Mouse (Mus musculus): ENCODE measurements around the gene Gnb2. TPM values are rescaled to one million over a fixed set of nuclear protein-coding genes. Genes with fewer than 3 reads are reported as not detected.

Gene Gnb2
- polyA plus RNA-seq, 1 experiment from 2014 or later = 165 TPM

GRCm38 (mm10) chr5:137512847-137513794 is 20.2 kb downstream of the Gnb2 start:
- ATAC-seq = no peak
- Histone ChIP-seq H3K9ac (replicated peaks) (no peak overlapping the region), H3K9me3 (ENCODE audit: low read length) (no peaks in the 10 kb centered on the region), H3K4me1 (ENCODE audit: insufficient read depth) (peaks cover 13% of the 10 kb centered on the region), H3K27ac (ENCODE audit: low read depth) (no peak overlapping the region), H3K4me2 (ENCODE audit: low read depth, low read length) (no peak overlapping the region), H3K4me3 (ENCODE audit: low read depth, low read length) (no peak overlapping the region), H3K36me3 (replicated peaks; ENCODE audit: insufficient read depth, low read length) (no peaks in the 10 kb centered on the region; the same call in 1 of the 2 replicates), H3K27me3 (ENCODE audit: insufficient read depth, low read length) (no peaks in the 10 kb centered on the region)
- TF ChIP-seq CTCF (IDR thresholded peaks at IDR 0.05; ENCODE audit: low read depth) = peak; percentile 72
- TF ChIP-seq EP300 (IDR thresholded peaks at IDR 0.05; ENCODE audit: low read depth) = no peak
- WGBS (ENCODE audit: insufficient replicate concordance) = 76% methylated on average over 11 of the region's 11 CpGs
- no peak for DNase-seq

- DNase-seq (no peak), ATAC-seq (no peak)
- no peaks in the 10 kb centered on the region for H3K36me3 ChIP-seq (replicated peaks; ENCODE audit: insufficient read depth, low read length)
- no peaks in the 10 kb centered on the region for H3K27me3 ChIP-seq (ENCODE audit: insufficient read depth, low read length)
- peaks cover 13% of the 10 kb centered on the region for H3K4me1 ChIP-seq (ENCODE audit: insufficient read depth)
- WGBS (ENCODE audit: insufficient replicate concordance) = 63% methylated on average over 3 of the region's 3 CpGs
- H3K27ac ChIP-seq (ENCODE audit: low read depth) = no peak overlapping the region
- H3K4me2 ChIP-seq (ENCODE audit: low read depth, low read length) = peak overlapping the region; percentile 90
- peak overlapping the region; percentile 90 for H3K4me3 ChIP-seq (ENCODE audit: low read depth, low read length)
- TF ChIP-seq EP300 (IDR thresholded peaks at IDR 0.05; ENCODE audit: low read depth) (no peak), CTCF (IDR thresholded peaks at IDR 0.05; ENCODE audit: low read depth) (no peak)
- H3K9ac ChIP-seq (replicated peaks) = no peak overlapping the region
- H3K9me3 ChIP-seq (ENCODE audit: low read length) = no peaks in the 10 kb centered on the region
Measured at GRCm38 (mm10) chr5:137511706-137512105, 21.6 kb downstream of the Gnb2 start.

GRCm38 (mm10) chr5:137510573-137511390 is 22.5 kb downstream of the Gnb2 start:
- Histone ChIP-seq H3K9me3 (ENCODE audit: low read length) (no peaks in the 10 kb centered on the region), H3K27me3 (ENCODE audit: insufficient read depth, low read length) (no peaks in the 10 kb centered on the region), H3K4me2 (ENCODE audit: low read depth, low read length) (peak overlapping the region; percentile 90), H3K36me3 (replicated peaks; ENCODE audit: insufficient read depth, low read length) (no peaks in the 10 kb centered on the region), H3K4me3 (ENCODE audit: low read depth, low read length) (peak overlapping the region; percentile 90), H3K4me1 (ENCODE audit: insufficient read depth) (peaks cover 13% of the 10 kb centered on the region), H3K27ac (ENCODE audit: low read depth) (peak overlapping the region; percentile 82), H3K9ac (replicated peaks) (peak overlapping the region; percentile 93)
- ATAC-seq = peak; percentile 73
- no peak for DNase-seq
- TF ChIP-seq EP300 (IDR thresholded peaks at IDR 0.05; ENCODE audit: low read depth) (no peak), CTCF (IDR thresholded peaks at IDR 0.05; ENCODE audit: low read depth) (no peak)
- WGBS (ENCODE audit: insufficient replicate concordance) = 2% methylated on average over 38 of the region's 83 CpGs

GRCm38 (mm10) chr5:137510014-137510501 is 23.3 kb downstream of the Gnb2 start:
- 3% methylated on average over 26 of the region's 52 CpGs for WGBS (ENCODE audit: insufficient replicate concordance)

GRCm38 (mm10) chr5:137504041-137504440 is 29.3 kb downstream of the Gnb2 start:
- H3K9me3 ChIP-seq (ENCODE audit: low read length) = no peaks in the 10 kb centered on the region
- no peak overlapping the region for H3K4me2 ChIP-seq (ENCODE audit: low read depth, low read length)

More at GRCm38 (mm10) chr5:137510014-137510501, 23.3 kb downstream of the Gnb2 start:
- no peak for TF ChIP-seq CTCF (IDR thresholded peaks at IDR 0.05; ENCODE audit: low read depth)
- no peak for TF ChIP-seq EP300 (IDR thresholded peaks at IDR 0.05; ENCODE audit: low read depth)
- H3K27me3 ChIP-seq (ENCODE audit: insufficient read depth, low read length) = no peaks in the 10 kb centered on the region
- H3K36me3 ChIP-seq (replicated peaks; ENCODE audit: insufficient read depth, low read length) = no peaks in the 10 kb centered on the region
- peaks cover 13% of the 10 kb centered on the region for H3K4me1 ChIP-seq (ENCODE audit: insufficient read depth)
- H3K4me2 ChIP-seq (ENCODE audit: low read depth, low read length) = peak overlapping the region; percentile 90
- H3K27ac ChIP-seq (ENCODE audit: low read depth) = peak overlapping the region; percentile 82
- DNase-seq (peak; percentile 83), ATAC-seq (peak; percentile 84)
- no peaks in the 10 kb centered on the region for H3K9me3 ChIP-seq (ENCODE audit: low read length)
- H3K9ac ChIP-seq (replicated peaks) = peak overlapping the region; percentile 93
- H3K4me3 ChIP-seq (ENCODE audit: low read depth, low read length) = peak overlapping the region; percentile 90

More at GRCm38 (mm10) chr5:137504041-137504440, 29.3 kb downstream of the Gnb2 start:
- Histone ChIP-seq H3K9ac (replicated peaks) (no peak overlapping the region), H3K4me1 (ENCODE audit: insufficient read depth) (peaks cover 19% of the 10 kb centered on the region), H3K27me3 (ENCODE audit: insufficient read depth, low read length) (no peaks in the 10 kb centered on the region), H3K36me3 (replicated peaks; ENCODE audit: insufficient read depth, low read length) (peaks cover 6% of the 10 kb centered on the region; the same call in 1 of the 2 replicates), H3K4me3 (ENCODE audit: low read depth, low read length) (no peak overlapping the region), H3K27ac (ENCODE audit: low read depth) (no peak overlapping the region)
- TF ChIP-seq CTCF (IDR thresholded peaks at IDR 0.05; ENCODE audit: low read depth) (peak; percentile 39), EP300 (IDR thresholded peaks at IDR 0.05; ENCODE audit: low read depth) (no peak)
- ATAC-seq (no peak), DNase-seq (no peak)
- 79% methylated on average over 6 of the region's 6 CpGs for WGBS (ENCODE audit: insufficient replicate concordance)

Data from liver, postnatal 0 days (tissue).